Mouse (Mus musculus): Measurements from ENCODE around the gene Krtcap3.

The Krtcap3 gene

GRCm38 (mm10) chr5:31298486-31298885 is 47.0 kb downstream of the Krtcap3 start:
- peak; percentile 54 for DNase-seq (ENCODE audit: low read depth, low spot score)

- DNase-seq (ENCODE audit: low read depth, low spot score) = no peak
These were observed 50.4 kb downstream of the Krtcap3 start for GRCm38 (mm10) chr5:31301866-31302265.
